Mouse (Mus musculus) erythroblast, embryonic 14.5 days (primary cell): Measurements from ENCODE around the gene D630045J12Rik. TPM values are rescaled to one million over a fixed set of nuclear protein-coding genes. Genes with fewer than 3 reads are reported as not detected.

Experiments
- H3K27me3 ChIP-seq: 2 replicates; pipeline ENCODE4 v1.6.1; 2012; ENCODE audit warnings: inconsistent platforms; ENCODE audit not compliant: control insufficient read depth
- H3K36me3 ChIP-seq: 2 replicates; pipeline ENCODE4 v1.6.1; 2012; ENCODE audit warnings: mild to moderate bottlenecking, inconsistent platforms; ENCODE audit not compliant: control insufficient read depth
- H3K4me1 ChIP-seq: 2 replicates; pipeline ENCODE4 v1.6.1; 2012; ENCODE audit warnings: inconsistent platforms; ENCODE audit not compliant: control insufficient read depth
- H3K4me3 ChIP-seq: replicated peaks from 2 replicates; pipeline ENCODE3; 2012; ENCODE audit warnings: moderate library complexity, mild to moderate bottlenecking, inconsistent platforms
- H3K9me3 ChIP-seq: 2 replicates; pipeline ENCODE4 v1.6.1; 2012; ENCODE audit warnings: low read length, inconsistent platforms, mixed read lengths; ENCODE audit not compliant: control insufficient read depth
- GATA1 ChIP-seq: IDR thresholded peaks from 2 replicates; pipeline ENCODE4 v1.6.1; 2012; ENCODE audit warnings: low read length, inconsistent platforms, mixed read lengths
- TAL1 ChIP-seq: IDR thresholded peaks from 3 replicates; pipeline ENCODE4 v1.6.1; 2012; ENCODE audit warnings: low read length, inconsistent platforms, mixed read lengths
- polyA plus RNA-seq: library from polyadenylated mRNA; stranded (reverse); fragments of >175 nt; gene quantifications from 2 replicates; pipeline ENCODE4 v1.2.3, GENCODE M21; 2012

The D630045J12Rik gene
- polyA plus RNA-seq, 1 experiment: under 0.01 TPM

DNA sequence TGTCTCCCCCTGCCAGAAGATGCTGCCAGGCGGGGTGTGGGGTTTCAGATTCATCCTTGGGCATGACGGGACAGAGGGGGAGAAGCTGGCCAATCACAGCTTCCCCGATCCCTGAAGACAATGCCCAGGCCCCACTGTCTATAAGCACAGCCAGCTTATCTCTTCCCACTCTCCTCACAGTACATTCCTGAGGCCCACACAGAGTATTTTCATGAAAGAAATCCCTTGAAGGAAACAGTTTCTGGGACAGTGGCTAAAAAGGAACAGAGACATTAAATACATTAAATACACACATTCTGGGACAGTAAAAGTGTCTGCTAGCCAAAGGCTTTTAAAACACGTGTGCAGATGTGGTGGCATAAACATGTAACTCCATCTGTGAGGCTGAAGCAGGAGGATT is 173.4 kb downstream of the D630045J12Rik start:
- Histone ChIP-seq H3K4me1 (no peaks in the 10 kb centered on the region), H3K4me3 (no peak overlapping the region), H3K9me3 (no peaks in the 10 kb centered on the region), H3K36me3 (no peaks in the 10 kb centered on the region), H3K27me3 (no peaks in the 10 kb centered on the region)
- TF ChIP-seq TAL1 (no peak), GATA1 (no peak)

DNA sequence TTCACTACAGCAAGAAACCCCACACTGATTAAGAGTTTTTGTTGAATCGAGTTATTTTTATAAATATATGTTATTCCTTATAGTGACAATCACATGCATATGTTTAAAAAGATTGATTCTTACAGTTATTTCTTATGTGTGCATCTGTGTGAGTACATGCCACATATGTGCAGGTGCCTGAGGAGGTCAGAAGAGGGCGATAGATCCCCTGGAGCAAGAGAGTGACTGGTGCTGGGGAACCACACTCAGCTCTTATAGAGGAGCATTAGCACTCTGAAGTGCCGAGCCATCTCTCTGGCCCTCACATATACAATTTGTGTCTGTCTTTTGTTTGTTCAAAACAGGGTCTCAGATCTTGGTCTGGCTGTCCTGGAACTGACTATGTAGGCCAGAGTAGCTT is 180.2 kb downstream of the D630045J12Rik start:
- peaks cover 3% of the 10 kb centered on the region for H3K9me3 ChIP-seq
- H3K27me3 ChIP-seq: no peaks in the 10 kb centered on the region
- TF ChIP-seq GATA1 (no peak), TAL1 (no peak)
- H3K36me3 ChIP-seq: no peaks in the 10 kb centered on the region
- H3K4me3 ChIP-seq: no peak overlapping the region
- peaks cover 20% of the 10 kb centered on the region for H3K4me1 ChIP-seq

Other genes with a start within 250 kb of the D630045J12Rik start
- not detected in 2 replicates for gene Svopl, start 207.0 kb downstream of the D630045J12Rik start, polyA plus RNA-seq
- not detected in 2 replicates for gene Tmem213, start 144.8 kb downstream of the D630045J12Rik start, polyA plus RNA-seq
- not detected in 2 replicates for gene Atp6v0a4, start 129.4 kb downstream of the D630045J12Rik start, polyA plus RNA-seq
- 0.07 and 0.11 TPM in 2 replicates for gene Zc3hav1l, start 45.2 kb upstream of the D630045J12Rik start, polyA plus RNA-seq
- gene Zc3hav1, start 100.6 kb upstream of the D630045J12Rik start, polyA plus RNA-seq: 2.4 and 3.3 TPM in 2 replicates
- gene Ttc26, start 127.5 kb upstream of the D630045J12Rik start, polyA plus RNA-seq: not detected in 2 replicates
- gene Ubn2, start 179.9 kb upstream of the D630045J12Rik start, polyA plus RNA-seq: 0.46 and 0.65 TPM in 2 replicates